In the genomic region with DNA sequence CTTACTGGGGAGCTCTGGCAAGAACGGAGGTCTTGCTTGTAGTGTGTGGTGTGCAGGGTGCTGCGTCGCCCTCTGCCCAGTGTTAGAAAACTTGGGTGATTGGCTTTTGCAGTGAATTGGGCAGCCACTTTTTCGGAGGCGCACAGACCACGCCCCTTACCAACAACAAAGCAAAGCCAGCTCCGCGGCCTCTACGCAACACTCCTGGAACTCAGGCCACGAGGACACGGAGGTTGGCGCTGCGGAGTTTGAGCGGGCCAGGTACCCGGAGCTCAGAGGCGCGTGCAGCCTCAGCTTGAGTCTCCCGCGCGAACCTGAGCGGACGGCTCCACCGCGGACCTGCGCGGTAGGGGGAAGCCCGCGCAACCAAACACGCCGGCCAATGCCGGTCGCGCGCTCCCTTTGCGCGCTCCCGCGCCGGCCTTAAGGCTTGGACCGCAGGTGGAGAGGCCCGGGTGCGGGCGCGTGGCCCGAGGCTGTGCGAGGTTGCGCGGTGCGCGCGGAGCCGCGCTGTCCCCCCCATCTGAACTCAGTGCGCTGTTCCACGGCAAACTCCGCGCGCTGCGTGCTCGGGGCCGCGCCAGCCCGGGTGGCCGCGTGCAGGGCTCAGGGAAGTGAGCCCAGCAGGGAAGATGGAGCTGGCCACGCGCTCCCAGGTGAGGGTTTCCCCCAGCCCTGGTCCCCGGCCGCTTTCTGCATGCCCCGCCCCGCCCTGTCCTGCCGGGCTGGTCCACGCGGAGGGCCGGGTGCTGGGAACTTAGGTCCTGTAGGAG, we compare ENCODE assay signal across 8 mouse cellular contexts. TPM values are rescaled to one million over a fixed set of nuclear protein-coding genes. Genes with fewer than 3 reads are reported as not detected.
A peak's percentile ranks its signal among the peaks of the same experiment; 100 is the strongest.
DNase-seq lines count a peak whose midpoint lies in the region; ATAC-seq lines count a peak whose summit lies in the region.

No protein-coding gene starts in this region.

- peak; percentile 42 to 47 for DNase-seq in adrenal gland, adult 18-20 months (ENCODE audit: low spot score in 2 of 2)
- DNase-seq in gastrocnemius, postnatal 25 days, result peak; percentile 30
- peak; percentile 88 for DNase-seq in limb, embryonic 10.5 days (ENCODE audit: low spot score)
- DNase-seq in midbrain, embryonic 11.5 days (ENCODE audit: low spot score, missing footprints), result peak; percentile 99
- DNase-seq in right cerebral cortex, postnatal 4 days, result peak; percentile 60
- DNase-seq in yolk sac, embryonic 10.5 days (ENCODE audit: low spot score), result peak; percentile 64

- H3K4me1 ChIP-seq in intestine, embryonic 16.5 days (ENCODE audit: control insufficient read depth, insufficient read depth, low read length), result peaks cover 10% of the 10 kb centered on the region
- peaks cover 32% of the 10 kb centered on the region for H3K4me1 ChIP-seq in limb, embryonic 10.5 days
- H3K4me1 ChIP-seq in midbrain, embryonic 11.5 days (ENCODE audit: control insufficient read depth, insufficient read depth, low read length), result peaks cover 7% of the 10 kb centered on the region

- no peaks in the 10 kb centered on the region for H3K36me3 ChIP-seq in intestine, embryonic 16.5 days (ENCODE audit: control insufficient read depth, insufficient read depth, low read length)
- peaks cover 7% of the 10 kb centered on the region; the same call in 1 of the 2 replicates for H3K36me3 ChIP-seq in limb, embryonic 10.5 days
- no peaks in the 10 kb centered on the region for H3K36me3 ChIP-seq in midbrain, embryonic 11.5 days (ENCODE audit: control insufficient read depth, insufficient read depth, low read length)

- H3K9ac ChIP-seq in intestine, embryonic 16.5 days (ENCODE audit: low read depth, low read length), result peak overlapping the region; percentile 89
- H3K9ac ChIP-seq in midbrain, embryonic 11.5 days (ENCODE audit: low read length), result peak overlapping the region; percentile 92

- H3K4me3 ChIP-seq in intestine, embryonic 16.5 days (ENCODE audit: low read length), result peak overlapping the region; percentile 90
- H3K4me3 ChIP-seq in limb, embryonic 10.5 days, result peak overlapping the region; percentile 80
- H3K4me3 ChIP-seq in midbrain, embryonic 11.5 days (ENCODE audit: low read depth, low read length), result peak overlapping the region; percentile 82

- peak; percentile 82 for ATAC-seq in common myeloid progenitor, adult 5-6 weeks (replicated peaks; ENCODE audit: low read depth, poor library complexity, severe bottlenecking)
- ATAC-seq in intestine, embryonic 16.5 days, result peak; percentile 94
- ATAC-seq in midbrain, embryonic 11.5 days (ENCODE audit: low FRiP score), result peak; percentile 95

- no peaks in the 10 kb centered on the region for H3K9me3 ChIP-seq in intestine, embryonic 16.5 days (ENCODE audit: control insufficient read depth, low read length)
- no peaks in the 10 kb centered on the region for H3K9me3 ChIP-seq in limb, embryonic 10.5 days (replicated peaks)
- no peaks in the 10 kb centered on the region for H3K9me3 ChIP-seq in midbrain, embryonic 11.5 days (ENCODE audit: control insufficient read depth, low read length)

- peaks cover 3% of the 10 kb centered on the region; the same call in 1 of the 2 replicates for H3K27me3 ChIP-seq in intestine, embryonic 16.5 days (replicated peaks; ENCODE audit: control insufficient read depth, insufficient read depth, low read length)
- H3K27me3 ChIP-seq in limb, embryonic 10.5 days (ENCODE audit: low read depth, poor library complexity, severe bottlenecking), result no peaks in the 10 kb centered on the region
- no peaks in the 10 kb centered on the region for H3K27me3 ChIP-seq in midbrain, embryonic 11.5 days (ENCODE audit: control insufficient read depth, insufficient read depth, low read length)

- H3K4me2 ChIP-seq in intestine, embryonic 16.5 days (ENCODE audit: low read depth, low read length), result peak overlapping the region; percentile 93
- peak overlapping the region; percentile 91 for H3K4me2 ChIP-seq in midbrain, embryonic 11.5 days

- peak overlapping the region; percentile 66 for H3K27ac ChIP-seq in intestine, embryonic 16.5 days (ENCODE audit: low read length)
- peak overlapping the region; percentile 99 for H3K27ac ChIP-seq in limb, embryonic 10.5 days
- peak overlapping the region; percentile 54; the same call in 1 of the 2 replicates for H3K27ac ChIP-seq in midbrain, embryonic 11.5 days (ENCODE audit: low read depth, low read length)

- WGBS in intestine, embryonic 16.5 days, result under 1% methylated on average over 75 of the region's 75 CpGs
- WGBS in limb, embryonic 10.5 days, result under 1% methylated on average over 75 of the region's 75 CpGs
- under 1% methylated on average over 75 of the region's 75 CpGs for WGBS in midbrain, embryonic 11.5 days

RNA-seq across cellular contexts. Expression of a gene that starts 39.4 kb away (rescaled TPM):
- 1 to 10 TPM; 1.7 to 2.0 TPM for total RNA-seq in adrenal gland, adult 18-20 months (2021)
- 181 and 196 TPM in 2 replicates for total RNA-seq in common myeloid progenitor, adult 5-6 weeks (2017)
- total RNA-seq in gastrocnemius, postnatal 25 days (2021), result under 1 TPM in 1 of 2 experiments, not detected in 1; 0.56 TPM
- polyA plus RNA-seq in intestine, embryonic 16.5 days (2015; fragmentation: Nextera tagmentation; extraction: Ambion mirVana), result 31.9 and 33.0 TPM in 2 replicates
- 54.8 and 65.0 TPM in 2 replicates for polyA plus RNA-seq in limb, embryonic 10.5 days (2016; fragmentation: Nextera tagmentation; extraction: Ambion mirVana)
- polyA plus RNA-seq in midbrain, embryonic 11.5 days (2014; fragmentation: Nextera tagmentation; extraction: Ambion mirVana), result 41.2 and 45.2 TPM in 2 replicates

Comparison
In these comparisons a context has a peak if more than half of its experiments do, and no peak if none do; other contexts are left out.
1. Peak in every context shown above with its lines: DNase-seq, ATAC-seq, H3K4me3 ChIP-seq and H3K27ac ChIP-seq.
2. DNase-seq: peak in every context shown above with its lines; median percentile 99 in midbrain, embryonic 11.5 days; 88 in limb, embryonic 10.5 days; 64 in yolk sac, embryonic 10.5 days; 60 in right cerebral cortex, postnatal 4 days; 44 in adrenal gland, adult 18-20 months; 30 in gastrocnemius, postnatal 25 days.
3. RNA of a gene that starts 39.4 kb away (total RNA-seq): 181 to 196 TPM in common myeloid progenitor, adult 5-6 weeks; 1.7 to 2.0 TPM in adrenal gland, adult 18-20 months and 0.56 TPM in gastrocnemius, postnatal 25 days; every median in the first group is over 10 times any median in the second.